Mouse (Mus musculus): ENCODE measurements around the gene Ap5z1.

DNA sequence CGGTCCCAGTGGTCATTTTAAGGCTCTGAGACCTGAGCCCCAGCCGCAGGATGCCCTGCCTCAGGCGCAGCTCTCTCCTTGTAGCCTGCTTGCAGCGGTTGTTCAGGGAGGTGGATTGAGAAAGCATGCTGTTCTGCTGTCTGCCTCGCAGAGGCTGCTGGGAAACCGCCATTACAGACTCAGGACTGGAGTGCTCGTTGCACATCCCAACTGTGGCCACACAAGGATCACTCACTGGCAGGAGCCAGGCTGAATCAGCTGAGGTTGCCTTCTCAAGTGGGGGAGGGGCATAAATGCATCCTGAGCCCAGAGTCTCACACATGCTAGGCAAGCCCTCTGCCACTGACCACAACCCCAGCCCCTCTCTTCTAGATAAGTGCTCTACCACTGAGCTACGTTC is 18.0 kb upstream of the Ap5z1 start:
- TF ChIP-seq EP300 (IDR thresholded peaks at IDR 0.05; ENCODE audit: insufficient read depth, low read depth, low read length) (no peak), CTCF (IDR thresholded peaks at IDR 0.05; ENCODE audit: low read depth, low read length) (no peak), POLR2A (IDR thresholded peaks at IDR 0.05; ENCODE audit: insufficient read depth, low read length) (no peak)
